Mouse (Mus musculus) bone marrow macrophage, adult 2 months (primary cell): Measurements from ENCODE around the gene Olfr777.

ENCODE experiments used
- CTCF ChIP-seq: IDR thresholded peaks from 2 replicates; pipeline ENCODE4 v1.5.1; 2012; ENCODE audit warnings: low read depth, mild to moderate bottlenecking, low read length, moderate library complexity
- POLR2A ChIP-seq: IDR thresholded peaks from 2 replicates; pipeline ENCODE4 v1.6.1; 2012; ENCODE audit warnings: mild to moderate bottlenecking, low read depth, low read length, borderline replicate concordance

- TF ChIP-seq CTCF (no peak), POLR2A (no peak)
Observed at GRCm38 (mm10) chr10:129235904-129236303, 35.4 kb downstream of the Olfr777 start, which contains the start of gene Olfr774.
